Mouse (Mus musculus) lung, adult 2 months (tissue): ENCODE measurements around the gene Caml.

ENCODE experiments used
- CTCF ChIP-seq: fragments of 200-500 bp; IDR thresholded peaks from 2 replicates; pipeline ENCODE4 v1.5.1; 2011; ENCODE audit warnings: mild to moderate bottlenecking, low read length, control low read depth; ENCODE audit not compliant: insufficient read depth
- POLR2A ChIP-seq: fragments of 200-500 bp; IDR thresholded peaks from 2 replicates; pipeline ENCODE4 v1.6.1; 2011; ENCODE audit warnings: low read depth, mild to moderate bottlenecking, control low read depth, low read length, borderline replicate concordance; ENCODE audit errors: extremely low read depth

- TF ChIP-seq CTCF, result no peak
- TF ChIP-seq POLR2A, result no peak
These were observed 48.5 kb upstream of the Caml start for GRCm38 (mm10) chr13:55574321-55574720.
